Mouse (Mus musculus) megakaryocyte progenitor cell, adult 5-6 weeks (primary cell): ENCODE measurements around the gene Epb41l1. TPM values are rescaled to one million over a fixed set of nuclear protein-coding genes. Genes with fewer than 3 reads are reported as not detected.
"Not testable (repeated sequence)": the region's sequence is repeated elsewhere in the genome, so short reads cannot be mapped to it uniquely, and the experiment has no call there.

Experiments used
- ATAC-seq: replicated peaks from 2 replicates; pipeline ENCODE4 v1.8.0; 2016; ENCODE audit warnings: mild to moderate bottlenecking, moderate TSS enrichment, inconsistent platforms; ENCODE audit not compliant: poor library complexity
- total RNA-seq, 2 experiments: library from RNA; stranded (forward) in 1 of 2; stranded (reverse) in 1 of 2; fragments of 157-497, 149-512 nt in 1 of 2; fragments of 200-1000 nt in 1 of 2; gene quantifications; 2 replicates each; pipeline versions ENCODE4 v1.2.3 to v1.2.4; 2015 to 2017

The Epb41l1 gene
- total RNA-seq, 2 experiments from 2014 or later = 0.39 to 2.6 TPM

DNA sequence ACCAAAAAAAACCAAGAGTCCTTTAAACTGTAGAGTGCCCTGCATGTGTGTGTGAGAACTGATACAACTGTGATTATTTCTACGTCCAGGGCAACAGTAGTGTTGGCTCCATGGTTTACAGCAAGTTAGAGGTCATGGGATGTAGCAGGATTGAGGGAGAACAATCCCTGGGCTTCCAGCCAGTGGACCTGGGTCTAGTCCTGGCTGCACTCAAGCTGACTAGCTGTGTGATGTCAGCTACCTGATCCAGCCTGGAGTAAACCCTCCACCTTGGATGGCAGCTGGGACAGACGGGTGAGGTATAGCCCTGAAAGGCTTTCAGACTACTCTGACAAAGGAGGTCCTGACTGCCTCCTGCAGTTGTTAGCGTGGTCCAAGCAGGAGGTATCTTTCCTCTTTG is 62.1 kb downstream of the Epb41l1 start:
- ATAC-seq = no peak

DNA sequence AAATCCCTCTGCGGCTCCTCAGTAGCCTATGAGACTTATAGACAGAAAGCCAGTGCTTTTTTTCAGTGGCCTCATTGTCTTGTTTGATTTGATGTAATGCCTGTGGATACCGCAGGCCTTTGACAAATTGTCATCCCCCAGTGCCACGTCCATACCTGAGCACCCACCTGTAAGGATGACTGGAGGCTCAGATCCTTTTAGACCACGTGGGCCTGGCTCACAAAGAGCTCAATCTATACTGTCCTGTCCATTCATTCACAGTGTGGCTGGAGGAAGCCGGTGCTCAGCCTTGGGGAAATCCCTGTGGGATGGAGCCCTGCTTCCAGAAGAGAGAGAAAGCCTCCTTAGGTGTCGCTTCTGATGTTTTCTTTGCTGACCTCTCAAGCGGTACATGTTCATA is 62.5 kb downstream of the Epb41l1 start:
- no peak for ATAC-seq

DNA sequence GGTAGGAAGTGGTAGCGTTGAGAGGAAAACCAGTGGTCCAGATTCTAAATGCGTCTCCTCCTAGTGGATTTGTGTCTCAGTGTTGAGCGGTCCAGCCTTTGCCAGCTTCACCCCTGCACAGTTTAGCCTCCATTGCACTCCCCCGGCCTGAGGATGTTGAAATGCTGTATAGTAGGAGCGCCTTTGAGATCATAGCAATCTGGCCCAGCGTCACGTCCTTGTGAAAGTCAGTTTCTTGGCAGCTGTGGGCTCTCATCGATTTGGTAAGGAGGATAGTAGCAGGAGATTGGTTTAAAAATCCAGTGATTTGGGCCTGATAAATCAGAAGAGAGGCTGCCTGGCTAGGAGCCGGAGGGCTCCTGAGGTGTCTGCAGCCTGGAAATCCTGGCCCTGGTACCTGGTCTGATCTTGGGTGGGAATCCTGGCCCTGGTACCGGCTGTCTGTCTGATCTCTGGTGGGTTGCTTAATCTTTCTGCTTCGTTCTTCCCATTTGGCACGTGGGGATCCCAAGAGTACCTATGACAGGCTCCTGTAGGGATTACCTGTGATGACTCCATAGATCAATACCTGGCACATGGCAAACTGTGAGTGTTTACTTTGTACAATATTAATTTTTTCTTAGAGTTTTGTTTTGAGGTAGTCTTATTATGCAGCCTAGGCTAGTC is 65.5 kb downstream of the Epb41l1 start:
- no peak for ATAC-seq

DNA sequence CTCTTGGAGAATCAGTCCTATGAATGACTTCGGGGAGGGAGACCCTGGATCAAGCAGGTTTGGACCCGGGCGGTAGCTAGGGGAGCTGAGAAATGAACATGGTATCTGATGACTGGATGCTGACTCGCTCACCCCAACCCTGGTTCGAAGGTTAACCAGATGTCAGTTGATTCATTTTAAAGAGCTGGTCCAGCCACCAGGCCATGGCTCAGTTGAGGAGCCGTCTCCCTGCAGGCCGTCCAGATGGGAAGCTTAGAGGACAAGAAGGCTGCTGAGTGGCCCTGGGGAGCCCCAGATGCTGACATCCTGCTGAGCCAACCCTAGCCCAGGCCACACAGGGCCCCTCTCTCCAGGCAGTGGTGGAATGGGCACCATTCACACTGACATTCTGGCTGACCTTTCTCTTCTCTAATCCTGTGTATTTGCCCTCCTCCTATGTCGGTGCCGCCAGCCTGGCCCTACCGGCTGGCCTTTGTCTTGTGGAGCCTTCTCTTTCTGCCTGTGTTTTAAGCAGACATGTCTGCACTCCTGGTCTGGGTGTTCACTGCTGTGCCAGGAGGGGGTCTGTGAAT is 67.0 kb downstream of the Epb41l1 start:
- no peak for ATAC-seq

DNA sequence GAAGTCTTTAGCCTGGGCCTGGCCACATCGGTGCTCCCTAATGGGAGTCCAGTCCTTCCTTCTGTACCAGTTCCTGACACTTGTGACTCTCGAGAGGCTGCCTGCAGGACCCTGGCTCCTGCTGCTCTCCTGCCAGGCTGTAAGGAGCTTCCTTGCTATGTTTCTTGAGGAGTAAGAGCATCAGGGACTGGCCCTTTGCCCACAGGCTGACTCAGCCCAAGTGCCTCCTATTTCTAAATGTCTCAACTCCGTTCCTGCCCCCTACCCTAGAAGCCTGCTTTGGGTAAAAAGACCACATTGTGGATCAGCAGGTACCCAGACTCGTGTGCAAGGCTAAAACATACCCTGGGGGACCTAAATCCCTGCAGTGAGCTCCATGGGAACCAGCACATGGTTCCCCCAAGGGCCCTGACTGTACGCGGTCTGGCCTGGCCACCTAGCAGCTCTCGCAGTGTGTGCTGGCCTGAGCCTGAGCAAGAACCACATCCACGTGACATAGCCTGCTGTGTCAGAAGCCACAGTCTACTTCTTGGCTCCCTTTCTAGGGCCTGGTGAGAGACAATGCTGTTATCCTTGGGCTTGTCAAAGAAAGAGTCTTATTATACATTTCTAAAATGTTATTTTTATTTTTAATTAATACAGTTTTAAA is 67.6 kb downstream of the Epb41l1 start:
- no peak for ATAC-seq

DNA sequence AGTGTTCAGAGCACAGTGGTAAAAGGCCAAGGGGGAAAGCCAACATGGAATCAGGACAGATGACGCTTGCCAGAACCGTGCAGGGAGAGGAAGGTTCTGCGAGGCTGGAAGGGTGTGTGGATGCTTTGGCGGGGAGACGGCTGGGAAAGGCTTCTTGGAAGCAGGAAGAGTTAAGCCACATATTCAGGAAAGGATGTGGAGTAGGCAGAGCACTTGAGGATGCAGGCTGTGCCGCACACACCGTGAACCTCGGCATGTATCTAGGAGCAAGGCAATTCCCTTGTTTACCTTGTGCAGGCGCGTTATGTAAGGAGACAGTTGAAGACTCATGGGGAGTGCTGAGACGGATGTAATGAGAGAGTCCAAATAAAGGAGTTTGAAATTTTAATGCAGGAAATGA is 69.5 kb downstream of the Epb41l1 start:
- no peak for ATAC-seq

DNA sequence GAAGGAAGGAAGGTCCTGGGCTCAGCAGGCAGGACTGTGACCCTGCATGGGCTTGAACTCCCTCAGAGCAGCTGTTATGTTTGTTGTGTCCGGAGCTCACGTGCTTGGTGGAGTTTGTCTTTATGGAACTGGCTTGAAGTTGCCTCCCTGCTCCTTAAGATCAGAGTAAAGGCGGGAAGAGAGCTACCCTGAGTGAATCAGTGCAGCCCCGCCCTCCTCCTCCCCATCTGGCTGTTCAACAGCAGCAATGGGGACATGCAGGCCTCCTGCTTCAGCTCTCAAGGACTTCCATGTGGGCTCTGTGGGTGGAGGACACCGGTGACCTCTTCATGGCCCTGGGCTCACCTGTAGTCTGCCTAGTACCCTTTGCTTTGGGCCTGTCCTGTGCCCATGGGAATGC is 71.1 kb downstream of the Epb41l1 start:
- no peak for ATAC-seq

DNA sequence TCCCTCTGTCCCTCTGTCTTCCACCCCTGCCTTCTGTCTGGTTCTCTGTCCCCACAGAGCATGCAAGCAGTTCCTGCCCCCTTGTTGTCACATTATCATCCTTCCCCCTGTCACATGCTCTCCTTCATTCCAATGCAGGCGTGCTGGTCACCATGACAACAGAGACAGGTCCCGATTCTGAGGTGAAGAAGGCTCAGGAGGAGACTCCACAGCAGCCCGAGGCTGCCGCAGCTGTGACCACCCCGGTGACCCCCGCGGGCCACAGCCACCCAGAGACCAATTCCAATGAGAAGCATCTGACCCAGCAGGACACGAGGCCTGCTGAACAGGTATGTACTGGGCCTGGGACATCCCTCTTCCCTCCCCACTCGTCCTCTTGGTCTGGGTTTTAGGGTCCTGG is 73.1 kb downstream of the Epb41l1 start:
- ATAC-seq = no peak

DNA sequence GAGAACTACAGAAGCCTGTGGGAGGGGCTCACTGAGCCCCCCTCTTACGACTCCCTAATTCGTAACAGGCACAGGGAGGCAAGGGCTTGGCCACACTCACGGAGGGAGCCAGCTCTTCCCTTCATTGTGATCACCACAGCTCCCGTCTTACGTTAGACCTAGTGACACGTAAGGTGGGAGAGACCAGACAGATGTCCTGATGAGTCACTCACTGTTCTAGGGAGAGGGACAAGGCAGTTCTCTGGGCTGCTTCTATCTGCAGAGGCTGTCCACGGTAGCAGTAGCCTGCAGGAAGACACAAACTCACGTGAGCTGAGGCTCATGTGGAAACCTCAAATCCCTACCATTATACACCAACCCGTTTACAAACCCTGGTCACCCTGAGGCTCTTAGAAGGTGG is 73.8 kb downstream of the Epb41l1 start:
- peak; percentile 13; the same call in 1 of the 2 replicates for ATAC-seq

DNA sequence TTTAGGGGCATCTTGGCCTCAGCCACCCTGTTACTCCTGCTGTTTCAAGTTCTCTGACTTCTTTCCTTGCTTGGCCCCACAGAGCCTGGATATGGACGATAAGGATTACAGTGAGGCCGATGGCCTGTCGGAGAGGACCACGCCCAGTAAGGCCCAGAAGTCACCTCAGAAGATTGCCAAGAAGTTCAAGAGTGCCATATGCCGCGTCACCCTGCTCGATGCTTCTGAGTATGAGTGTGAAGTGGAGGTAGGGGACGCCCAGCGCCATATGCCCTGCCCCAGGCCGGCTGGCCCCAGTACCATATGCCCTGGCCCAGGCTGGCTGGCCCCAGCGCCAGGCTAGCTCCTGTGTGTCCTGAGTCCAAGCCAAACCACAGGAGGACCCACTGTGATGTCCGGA is 74.2 kb downstream of the Epb41l1 start:
- ATAC-seq = peak; percentile 64

DNA sequence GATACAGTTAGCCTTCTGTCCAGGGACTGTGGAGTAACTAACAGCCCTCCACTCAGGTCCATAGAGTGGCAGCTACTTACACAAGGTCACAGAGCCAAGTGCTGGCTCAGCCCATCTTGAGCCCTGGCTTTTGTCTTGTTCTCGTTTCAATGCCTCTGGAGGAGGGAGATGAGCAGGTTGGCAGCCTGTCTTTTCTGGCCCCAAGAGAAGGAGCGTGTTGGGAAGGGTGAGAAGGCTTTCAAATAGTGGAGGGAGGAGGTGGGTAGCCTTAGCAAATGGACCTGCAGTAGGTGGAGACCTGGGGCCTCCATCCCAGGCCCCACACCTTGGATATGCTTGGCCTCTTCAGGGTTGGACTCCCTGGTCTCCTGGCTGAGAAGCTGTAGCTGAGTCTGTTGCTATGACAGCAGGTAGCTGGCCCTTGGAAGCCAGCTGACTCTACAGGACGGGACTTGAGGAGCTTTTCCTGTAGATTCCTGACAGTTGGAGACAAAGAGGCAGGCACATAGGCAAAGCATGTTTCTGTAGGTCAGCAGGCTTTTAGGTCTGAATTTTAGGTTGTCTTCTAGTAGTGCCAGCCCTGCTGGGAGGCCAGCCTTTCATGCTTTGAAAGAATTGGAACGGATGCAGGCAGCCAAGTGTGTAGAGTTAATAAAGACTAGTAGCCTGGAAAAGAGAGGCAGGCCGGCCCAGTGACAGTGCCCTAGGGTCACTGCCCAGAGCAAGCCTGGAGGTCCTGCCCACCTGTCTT is 76.3 kb downstream of the Epb41l1 start:
- no peak for ATAC-seq

DNA sequence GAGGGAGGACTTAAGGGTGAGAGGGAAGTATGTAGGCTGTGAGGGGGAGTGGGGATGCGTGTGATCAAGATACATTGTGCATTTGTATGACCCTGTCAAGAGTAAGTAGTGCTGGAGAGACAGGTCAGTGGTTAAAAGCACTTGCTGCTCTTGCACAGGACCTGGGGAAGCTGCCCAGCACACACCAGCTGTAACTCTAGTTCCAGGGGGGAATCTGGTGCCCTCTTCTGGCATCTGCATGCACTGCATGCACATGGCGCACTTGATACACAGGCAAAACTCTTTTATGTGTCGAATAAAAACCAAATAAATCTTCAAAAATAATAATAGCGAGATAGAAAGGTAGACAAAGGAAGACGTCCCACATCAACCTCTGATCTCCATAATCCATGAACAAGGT is 77.2 kb downstream of the Epb41l1 start:
- ATAC-seq = peak; percentile 79

DNA sequence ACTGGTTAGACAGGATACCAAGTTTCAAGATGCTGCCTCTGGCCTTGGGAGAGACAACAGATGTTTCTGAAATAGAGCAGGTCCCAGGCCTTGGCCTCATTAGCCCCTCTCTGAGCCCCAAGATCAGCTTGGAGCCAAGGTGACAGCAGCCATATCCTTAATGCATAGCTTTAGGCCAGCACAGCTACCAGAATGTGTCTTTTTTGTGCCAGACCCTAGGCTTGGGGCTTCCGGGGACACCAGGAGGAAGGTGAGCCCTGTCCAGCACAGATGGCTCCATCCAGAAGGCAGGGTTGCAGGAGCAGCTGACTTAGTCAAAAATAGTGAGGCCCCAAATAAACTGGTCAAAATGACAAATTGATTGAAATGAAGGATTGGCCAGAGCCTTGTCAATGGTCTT is 80.3 kb downstream of the Epb41l1 start:
- no peak for ATAC-seq

DNA sequence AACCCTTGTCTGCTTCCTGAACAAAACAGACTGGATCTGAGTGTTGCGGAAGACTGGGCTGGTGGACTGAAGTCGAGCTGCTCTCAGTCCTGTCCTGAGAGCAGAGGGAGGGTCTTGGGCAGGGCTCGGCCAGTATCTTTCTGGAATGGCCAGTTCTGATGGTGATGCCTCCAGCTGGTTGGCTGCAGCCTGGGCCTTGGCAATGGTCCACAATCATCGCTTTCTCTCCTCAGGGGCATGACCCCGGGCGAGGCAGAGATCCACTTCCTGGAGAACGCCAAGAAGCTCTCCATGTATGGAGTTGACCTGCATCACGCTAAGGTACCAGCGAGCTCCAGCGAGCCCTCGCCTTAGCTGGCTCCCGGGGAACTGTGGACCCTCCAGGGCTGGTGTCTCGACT is 84.8 kb downstream of the Epb41l1 start:
- no peak for ATAC-seq

DNA sequence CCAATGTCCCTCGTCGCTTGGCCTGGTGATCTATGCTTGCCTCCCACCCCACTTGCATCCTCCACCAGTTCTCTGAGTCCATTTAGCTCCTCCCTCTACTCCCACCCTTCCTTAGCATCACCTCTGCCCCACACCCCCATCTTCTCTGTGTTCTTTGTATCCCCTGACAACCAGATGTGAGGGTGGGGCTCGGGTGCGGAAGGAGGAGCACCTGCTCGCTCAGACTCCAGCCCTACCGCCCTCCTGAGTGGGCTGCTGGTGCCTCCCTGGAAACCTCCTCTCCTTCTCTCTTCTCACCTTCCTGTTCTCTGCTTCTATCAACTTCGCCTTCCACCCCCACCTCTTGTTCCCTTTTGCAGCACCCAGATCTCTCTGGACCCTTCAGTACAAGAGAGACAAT is 91.3 kb downstream of the Epb41l1 start:
- ATAC-seq = no peak

DNA sequence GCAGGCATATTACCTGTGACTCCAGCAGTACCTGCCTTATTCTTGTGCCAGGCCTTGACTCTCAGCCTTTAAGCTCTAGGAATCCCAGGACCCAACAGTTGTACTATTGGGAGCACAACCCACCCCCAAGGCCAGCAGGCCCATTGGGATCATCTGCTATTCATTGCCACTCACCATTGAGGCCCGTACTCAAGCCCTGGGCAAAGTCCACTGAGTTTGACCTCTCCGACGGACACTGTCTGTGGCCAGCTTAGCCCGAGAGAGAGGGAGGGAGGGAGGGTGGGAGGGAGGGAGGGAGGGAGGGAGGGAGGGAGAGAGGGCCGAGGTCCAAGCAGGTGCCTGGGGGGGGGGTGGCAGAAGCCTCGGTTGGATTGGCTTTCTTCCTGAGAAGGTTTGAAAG is 91.9 kb downstream of the Epb41l1 start:
- ATAC-seq = no peak

DNA sequence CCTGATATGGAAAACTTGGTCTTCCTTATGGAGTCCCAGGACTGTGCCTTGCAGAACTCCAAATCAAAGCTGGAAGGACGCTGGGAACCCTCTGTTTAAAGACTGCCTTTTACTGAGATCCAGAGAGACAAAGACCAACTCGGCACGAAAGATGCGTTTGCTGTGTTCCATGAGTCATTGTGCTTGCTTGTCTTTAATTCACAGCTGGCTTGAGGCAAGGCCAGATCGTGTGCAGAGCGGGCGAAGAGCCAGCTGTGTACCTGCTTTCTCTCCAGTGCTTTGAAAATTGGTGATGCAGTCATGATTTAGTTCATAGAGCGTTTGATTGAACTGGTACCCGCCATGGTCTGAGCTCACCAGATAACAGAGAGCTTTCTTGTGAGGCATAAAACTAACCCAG is 94.4 kb downstream of the Epb41l1 start:
- ATAC-seq = no peak

DNA sequence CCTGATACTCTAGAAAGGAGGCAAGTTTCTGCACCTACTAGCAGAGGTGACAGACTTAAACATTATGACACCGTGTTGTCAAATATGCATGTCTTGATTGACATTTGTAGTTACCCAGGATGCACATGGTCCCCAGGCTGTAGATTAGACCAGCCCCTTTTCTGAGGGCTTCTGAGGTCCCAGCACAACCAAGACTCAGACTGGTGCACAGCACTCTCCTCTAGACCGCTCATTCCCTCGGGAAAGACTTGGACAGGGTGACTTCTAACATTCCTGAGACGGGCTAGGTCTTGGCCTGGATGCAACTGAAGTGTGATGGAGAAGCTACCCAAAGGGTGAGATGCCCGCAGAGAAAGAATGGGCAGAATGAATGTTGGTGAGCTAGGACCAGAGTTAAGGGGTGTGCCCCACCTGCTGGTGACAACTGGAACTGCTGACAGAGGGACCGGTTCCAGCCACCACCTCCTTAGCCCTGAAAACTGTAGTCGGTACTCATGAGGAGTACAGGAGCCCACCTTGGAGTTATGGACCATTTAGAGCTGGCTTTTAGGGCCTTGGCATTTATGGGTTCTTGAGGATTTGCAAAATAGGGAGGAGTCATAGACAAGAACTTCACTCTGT is 95.0 kb downstream of the Epb41l1 start:
- ATAC-seq = peak; percentile 90

DNA sequence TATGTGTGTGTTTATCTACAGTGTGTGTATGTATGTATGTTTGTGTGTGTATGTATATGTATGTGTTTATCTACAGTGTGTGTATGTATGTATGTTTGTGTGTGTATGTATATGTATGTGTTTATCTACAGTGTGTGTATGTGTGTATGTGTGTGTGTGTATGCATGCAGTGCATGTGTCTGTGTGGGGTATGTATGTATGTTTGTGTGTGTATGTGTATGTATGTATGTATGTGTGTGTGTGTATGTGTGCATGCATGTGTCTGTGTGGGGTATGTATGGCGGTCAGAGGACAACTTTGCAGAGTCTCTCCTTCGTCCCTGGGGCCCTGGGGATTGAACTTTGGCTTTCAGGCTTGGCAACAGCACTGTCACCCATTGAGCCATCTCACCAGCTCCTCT is 96.0 kb downstream of the Epb41l1 start:
- not testable (repeated sequence) for ATAC-seq

DNA sequence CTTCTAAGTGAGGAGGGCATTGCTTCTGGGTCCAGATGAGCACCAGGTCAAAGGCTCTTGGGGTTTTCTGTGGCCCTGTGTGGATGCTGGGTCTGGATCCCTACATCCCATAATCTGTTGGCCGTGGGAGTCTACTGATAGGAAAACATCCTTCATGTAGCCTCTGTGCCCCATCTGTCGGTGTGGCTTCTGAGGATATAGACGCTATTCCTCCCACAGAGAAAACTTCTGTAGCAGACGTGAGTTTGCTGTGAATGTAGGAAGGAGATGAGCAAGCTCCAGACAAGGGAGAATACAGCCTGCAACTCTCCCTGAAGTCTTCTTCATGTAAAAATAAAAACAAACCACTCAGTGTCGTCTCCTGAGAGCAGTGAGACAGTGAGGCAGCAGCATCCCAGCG is 97.6 kb downstream of the Epb41l1 start:
- no peak for ATAC-seq

DNA sequence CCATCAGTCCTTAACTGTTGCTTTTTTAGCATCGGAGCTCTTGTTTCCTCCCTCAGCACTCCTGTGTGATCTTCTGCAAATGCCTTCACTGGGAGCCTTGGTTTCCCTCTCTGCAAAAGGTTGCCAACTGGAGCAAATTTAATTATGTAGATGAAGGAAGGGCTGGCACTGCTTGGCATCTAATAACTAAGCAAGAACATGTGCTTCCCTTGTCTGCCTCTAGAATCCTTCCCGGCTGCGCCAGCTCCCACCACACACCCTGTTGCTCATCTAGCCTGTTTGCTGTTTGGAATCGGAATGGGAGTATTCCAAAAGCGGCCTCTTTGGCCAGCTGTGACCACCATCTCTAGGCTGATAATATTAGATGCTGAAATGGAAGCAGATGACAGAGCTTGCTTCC is 98.9 kb downstream of the Epb41l1 start:
- ATAC-seq = no peak
